Mouse (Mus musculus) stomach, postnatal 0 days (tissue): ENCODE measurements around the gene Rgmb.

Experiments
- CTCF ChIP-seq: IDR thresholded peaks from 2 replicates; pipeline ENCODE4 v1.5.1; 2016; ENCODE audit warnings: antibody characterized with exemption, low read depth, mild to moderate bottlenecking, moderate library complexity
- EP300 ChIP-seq: optimal IDR thresholded peaks from 2 replicates; pipeline ENCODE3; 2016; ENCODE audit warnings: antibody characterized with exemption

- TF ChIP-seq CTCF (no peak), EP300 (no peak)
These were observed 22.3 kb upstream of the Rgmb start for GRCm38 (mm10) chr17:15853121-15853520.
